Mouse (Mus musculus) myocyte (in vitro differentiated cells): ENCODE data around the gene Avpi1. TPM values are rescaled to one million over a fixed set of nuclear protein-coding genes. Genes with fewer than 3 reads are reported as not detected.

Source experiments
- H3K27me3 ChIP-seq: one replicate; pipeline ENCODE4 v1.6.1; 2011; ENCODE audit not compliant: control insufficient read depth, insufficient read depth, insufficient read length
- H3K36me3 ChIP-seq: one replicate; pipeline ENCODE4 v1.6.1; 2011; ENCODE audit not compliant: control insufficient read depth, insufficient read depth
- H3K4me2 ChIP-seq: one replicate; pipeline ENCODE4 v1.6.1; 2011; ENCODE audit warnings: low read depth, control low read depth
- H3K4me3 ChIP-seq: one replicate; pipeline ENCODE4 v1.5.1; 2011; ENCODE audit warnings: mild to moderate bottlenecking, control low read depth, moderate library complexity
- H3K79me2 ChIP-seq: one replicate; pipeline ENCODE4 v1.6.1; 2011; ENCODE audit not compliant: control insufficient read depth, insufficient read depth
- H3ac ChIP-seq: one replicate; pipeline ENCODE4 v1.6.1; 2011; ENCODE audit not compliant: control insufficient read depth, insufficient read length
- CEBPB ChIP-seq: IDR thresholded peaks from 2 replicates; pipeline ENCODE4 v1.6.1; 2011; ENCODE audit warnings: mild to moderate bottlenecking, moderate library complexity; ENCODE audit not compliant: poor library complexity, insufficient read depth, severe bottlenecking
- E2F4 ChIP-seq: IDR thresholded peaks from one replicate; pipeline ENCODE4 v1.6.1; 2011; ENCODE audit warnings: mild to moderate bottlenecking, control low read depth, moderate library complexity; ENCODE audit not compliant: insufficient read depth
- MAX ChIP-seq: IDR thresholded peaks from one replicate; pipeline ENCODE4 v1.6.1; 2011; ENCODE audit warnings: low read depth, mild to moderate bottlenecking, control low read depth
- MYOD1 ChIP-seq, 3 experiments: IDR thresholded peaks; one replicate each; pipeline ENCODE4 v1.6.1; 2011; ENCODE audit warnings: control low read depth in 2 of 3, low read depth in 2 of 3, mild to moderate bottlenecking in 2 of 3, moderate library complexity in 1 of 3; ENCODE audit not compliant: insufficient read length in 2 of 3, control insufficient read depth in 1 of 3
- MYOG ChIP-seq, 3 experiments: IDR thresholded peaks; one replicate each; pipeline ENCODE4 v1.6.1; 2011; ENCODE audit warnings: control low read depth in 2 of 3, low read depth in 2 of 3, mild to moderate bottlenecking in 2 of 3; ENCODE audit not compliant: insufficient read length in 2 of 3, control insufficient read depth in 1 of 3, insufficient read depth in 1 of 3
- POLR2A ChIP-seq: IDR thresholded peaks from one replicate; pipeline ENCODE4 v1.6.1; 2011; ENCODE audit warnings: low read depth, mild to moderate bottlenecking, control low read depth, moderate library complexity; ENCODE audit not compliant: insufficient read length
- POLR2AphosphoS2 ChIP-seq: IDR thresholded peaks from one replicate; pipeline ENCODE4 v1.6.1; 2011; ENCODE audit warnings: low read depth, control low read depth; ENCODE audit not compliant: insufficient read length
- REST ChIP-seq: IDR thresholded peaks from one replicate; pipeline ENCODE4 v1.6.1; 2011; ENCODE audit warnings: mild to moderate bottlenecking, control low read depth, moderate library complexity; ENCODE audit not compliant: insufficient read depth, insufficient read length
- SRF ChIP-seq: IDR thresholded peaks from one replicate; pipeline ENCODE4 v1.6.1; 2011; ENCODE audit warnings: low read depth; ENCODE audit not compliant: control insufficient read depth, insufficient read length
- TCF12 ChIP-seq: IDR thresholded peaks from one replicate; pipeline ENCODE4 v1.6.1; 2011; ENCODE audit warnings: mild to moderate bottlenecking, control low read depth; ENCODE audit not compliant: poor library complexity, insufficient read depth, severe bottlenecking
- TCF3 ChIP-seq: IDR thresholded peaks from one replicate; pipeline ENCODE4 v1.6.1; 2011; ENCODE audit warnings: low read depth, control low read depth; ENCODE audit not compliant: insufficient read length
- USF1 ChIP-seq: IDR thresholded peaks from one replicate; pipeline ENCODE4 v1.6.1; 2011; ENCODE audit warnings: low read depth, mild to moderate bottlenecking, control low read depth, moderate library complexity
- polyA plus RNA-seq: library from polyadenylated mRNA; unstranded; fragments of >200 nt; fragmentation: generic; extraction: Trizol; gene quantifications from one replicate; pipeline ENCODE4 v1.2.1, GENCODE M21; 2012; ENCODE audit warnings: missing spikeins

Avpi1 gene
- polyA plus RNA-seq, 1 experiment = 128 TPM

GRCm38 (mm10) chr19:42125501-42126218, 3.2 kb downstream of the Avpi1 start:
- Histone ChIP-seq H3ac (no peak overlapping the region), H3K27me3 (no peaks in the 10 kb centered on the region), H3K79me2 (peaks cover 32% of the 10 kb centered on the region), H3K4me2 (peak overlapping the region; percentile 97), H3K36me3 (peaks cover 32% of the 10 kb centered on the region), H3K4me3 (peak overlapping the region; percentile 74)
- TF ChIP-seq POLR2AphosphoS2 (peak; percentile 16), MYOD1 (IDR thresholded peaks at IDR 0.05; ENCODE audit: control insufficient read depth in 1 of 3, insufficient read length in 2 of 3, low read depth in 2 of 3) (no peak)

- Histone ChIP-seq H3K4me3 (peak overlapping the region; percentile 74), H3K36me3 (peaks cover 33% of the 10 kb centered on the region), H3K27me3 (no peaks in the 10 kb centered on the region), H3K4me2 (no peak overlapping the region), H3ac (no peak overlapping the region), H3K79me2 (peaks cover 32% of the 10 kb centered on the region)
- TF ChIP-seq MYOD1 (IDR thresholded peaks at IDR 0.05; ENCODE audit: control insufficient read depth in 1 of 3, insufficient read length in 2 of 3, low read depth in 2 of 3) (no peak), POLR2AphosphoS2 (peak; percentile 14)
Observed at GRCm38 (mm10) chr19:42124684-42125083, 4.2 kb downstream of the Avpi1 start.

- peaks cover 9% of the 10 kb centered on the region for H3K79me2 ChIP-seq
- H3ac ChIP-seq = no peak overlapping the region
- no peak overlapping the region for H3K4me2 ChIP-seq
- no peak for TF ChIP-seq TCF12
- TF ChIP-seq POLR2AphosphoS2 = peak; percentile 25
- peaks cover 51% of the 10 kb centered on the region for H3K36me3 ChIP-seq
- H3K4me3 ChIP-seq = no peak overlapping the region
- no peaks in the 10 kb centered on the region for H3K27me3 ChIP-seq
Observed at GRCm38 (mm10) chr19:42120451-42120850, 8.4 kb downstream of the Avpi1 start.

- peaks cover 44% of the 10 kb centered on the region for H3K36me3 ChIP-seq
- no peaks in the 10 kb centered on the region for H3K79me2 ChIP-seq
Observed at GRCm38 (mm10) chr19:42118596-42118995, 10.3 kb downstream of the Avpi1 start.

GRCm38 (mm10) chr19:42118142-42118541, 10.7 kb downstream of the Avpi1 start:
- Histone ChIP-seq H3K79me2 (no peaks in the 10 kb centered on the region), H3K36me3 (peaks cover 42% of the 10 kb centered on the region), H3K4me3 (no peak overlapping the region), H3ac (no peak overlapping the region), H3K27me3 (no peaks in the 10 kb centered on the region), H3K4me2 (no peak overlapping the region)
- no peak for TF ChIP-seq POLR2AphosphoS2
- no peak for TF ChIP-seq TCF3
- TF ChIP-seq REST = no peak
- TF ChIP-seq USF1 = no peak
- TF ChIP-seq CEBPB = no peak
- TF ChIP-seq MYOD1 (IDR thresholded peaks at IDR 0.05; ENCODE audit: control insufficient read depth in 1 of 3, insufficient read length in 2 of 3, low read depth in 2 of 3) = no peak
- no peak for TF ChIP-seq TCF12
- TF ChIP-seq SRF = no peak
- TF ChIP-seq E2F4 = no peak
- no peak for TF ChIP-seq MAX
- TF ChIP-seq POLR2A = no peak
- TF ChIP-seq MYOG (IDR thresholded peaks at IDR 0.05; ENCODE audit: control insufficient read depth in 1 of 3, insufficient read depth in 1 of 3, insufficient read length in 2 of 3, low read depth in 2 of 3) = no peak

More at GRCm38 (mm10) chr19:42118596-42118995, 10.3 kb downstream of the Avpi1 start:
- TF ChIP-seq USF1 (no peak), POLR2AphosphoS2 (no peak), MAX (no peak), TCF3 (no peak), MYOD1 (IDR thresholded peaks at IDR 0.05; ENCODE audit: control insufficient read depth in 1 of 3, insufficient read length in 2 of 3, low read depth in 2 of 3) (no peak), SRF (no peak), E2F4 (no peak), CEBPB (no peak), POLR2A (no peak), TCF12 (no peak)
- H3K27me3 ChIP-seq = no peaks in the 10 kb centered on the region
- H3ac ChIP-seq = no peak overlapping the region
- H3K4me3 ChIP-seq = no peak overlapping the region
- H3K4me2 ChIP-seq = no peak overlapping the region
